Mouse (Mus musculus) cerebellum, postnatal 36 days (tissue): ENCODE results near the gene Scyl3.
A peak's percentile ranks its signal among the peaks of the same experiment; 100 is the strongest.

Experiments
- DNase-seq, 2 experiments: peaks; one replicate each; pipeline ENCODE4 v3.0.0; 2021 to 2022; ENCODE audit warnings: mixed read lengths in 2 of 2

Gene Scyl3

DNA sequence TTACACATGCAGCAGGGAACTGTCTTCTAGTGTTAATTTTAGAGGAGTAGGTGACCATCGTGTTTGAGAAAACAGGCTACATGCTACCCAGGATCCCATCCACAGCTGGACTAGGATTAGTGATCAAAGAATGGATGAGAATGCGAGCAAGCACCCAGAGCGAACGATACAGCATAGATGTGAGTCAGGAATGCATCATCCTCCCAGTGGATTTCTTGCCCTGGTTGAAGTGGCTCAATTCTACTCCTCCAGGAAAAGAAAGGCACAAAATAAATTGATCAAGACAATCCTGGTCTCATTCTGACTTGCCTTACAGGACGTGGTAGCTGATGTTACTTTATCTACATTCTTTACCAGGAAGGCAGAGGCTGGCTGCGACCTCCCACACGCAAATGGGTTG lies at the start of gene Scyl3:
TSS of gene Scyl3 (plus strand) at position 255 of the 400 bp plus-strand sequence.
- no peak for DNase-seq

DNA sequence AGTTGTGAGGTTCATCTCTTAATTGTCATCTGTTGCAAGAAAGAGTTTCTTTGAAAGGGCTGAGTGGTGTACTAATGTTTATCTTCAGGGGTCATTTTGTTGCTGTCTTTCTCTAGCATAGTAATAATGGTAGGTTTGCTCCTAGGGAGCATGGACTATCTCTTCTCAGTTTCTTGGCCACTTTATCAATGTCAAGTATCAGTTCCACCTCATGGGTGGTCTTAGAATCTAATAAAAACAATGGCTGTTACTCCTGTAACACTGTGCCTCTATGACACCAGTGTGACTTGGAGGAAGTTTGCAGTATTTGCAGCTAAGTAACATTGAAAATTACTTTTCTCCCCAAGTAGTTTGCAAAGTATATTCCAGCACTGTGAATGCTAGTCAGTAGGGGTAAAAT lies 39.3 kb upstream of the Scyl3 start:
- no peak for DNase-seq

DNA sequence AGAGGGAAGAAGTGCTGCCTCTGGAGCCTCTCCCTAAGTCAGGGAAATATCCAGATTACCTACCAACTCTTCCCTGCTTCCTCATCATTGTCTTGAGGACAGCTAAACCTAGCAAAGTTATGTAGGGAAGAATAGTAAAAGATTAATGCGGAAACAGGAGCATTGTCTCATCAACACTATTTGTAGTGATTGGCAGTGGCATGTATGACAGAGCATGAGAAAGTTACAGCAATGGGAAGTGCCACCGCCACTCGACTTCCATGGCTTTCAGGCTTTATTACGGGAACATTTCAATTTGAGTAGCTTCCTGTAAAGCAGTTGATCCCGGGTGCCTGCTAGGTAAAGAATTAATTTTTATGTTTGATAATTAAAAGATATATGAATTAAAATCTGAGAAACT lies 35.6 kb upstream of the Scyl3 start:
- no peak for DNase-seq

DNA sequence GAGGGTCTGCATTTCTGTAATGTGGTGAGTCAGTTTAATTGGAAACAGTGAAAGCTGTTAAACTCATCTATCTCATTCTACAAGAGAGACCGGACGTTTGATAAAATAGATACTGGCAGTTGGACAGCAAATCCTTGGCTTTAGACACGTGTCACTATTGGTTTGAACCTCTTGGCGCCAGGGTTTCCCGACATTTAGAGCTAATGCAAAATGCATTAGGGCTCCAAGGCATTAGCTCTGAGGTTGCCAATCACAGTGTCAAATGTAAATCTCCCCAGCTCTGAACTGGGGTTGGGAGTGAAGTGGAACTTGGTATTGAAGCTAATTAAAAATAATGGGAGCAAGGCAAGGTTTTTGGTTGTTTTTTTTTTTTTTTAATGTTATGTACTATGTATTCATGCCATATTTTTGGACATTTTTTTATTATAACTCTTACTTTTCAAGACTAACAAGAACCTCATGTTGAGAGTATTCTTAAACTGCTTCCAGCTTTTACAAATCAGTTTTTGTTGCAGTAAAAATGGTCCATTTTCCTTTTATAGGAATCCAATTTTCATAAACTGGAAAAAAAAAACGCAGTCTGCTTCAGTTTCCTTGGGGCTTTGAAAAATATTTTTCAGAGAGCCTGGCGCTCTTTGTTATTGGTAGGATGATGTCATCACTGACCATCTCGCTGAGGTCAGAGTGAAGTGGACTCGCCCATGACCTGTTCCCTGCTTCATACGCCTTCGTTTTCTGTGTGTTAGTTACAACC lies 34.9 kb upstream of the Scyl3 start:
- DNase-seq = no peak

DNA sequence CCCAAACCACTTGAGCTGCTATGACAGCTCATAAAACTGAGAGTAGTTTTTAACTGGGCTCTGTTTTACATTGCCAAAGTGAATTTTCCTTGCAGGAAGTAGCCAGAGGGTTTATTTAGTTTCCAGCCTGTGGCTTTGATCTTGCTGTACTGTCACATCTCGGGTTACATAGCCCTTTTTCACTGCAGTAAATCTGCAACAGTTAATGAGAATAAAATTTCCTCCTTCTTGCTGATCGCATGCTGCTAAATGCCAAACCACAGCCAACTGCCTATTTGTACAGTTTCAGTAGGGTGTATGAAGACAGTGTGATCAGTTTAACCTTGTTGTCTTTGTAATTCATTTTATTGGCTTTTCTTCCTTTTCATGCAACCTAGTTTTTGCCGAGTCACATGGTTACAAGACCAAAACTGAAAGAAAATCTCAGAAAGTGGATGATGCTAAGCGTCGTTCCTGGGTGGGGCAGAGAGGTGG lies 30.6 kb upstream of the Scyl3 start:
- no peak for DNase-seq

DNA sequence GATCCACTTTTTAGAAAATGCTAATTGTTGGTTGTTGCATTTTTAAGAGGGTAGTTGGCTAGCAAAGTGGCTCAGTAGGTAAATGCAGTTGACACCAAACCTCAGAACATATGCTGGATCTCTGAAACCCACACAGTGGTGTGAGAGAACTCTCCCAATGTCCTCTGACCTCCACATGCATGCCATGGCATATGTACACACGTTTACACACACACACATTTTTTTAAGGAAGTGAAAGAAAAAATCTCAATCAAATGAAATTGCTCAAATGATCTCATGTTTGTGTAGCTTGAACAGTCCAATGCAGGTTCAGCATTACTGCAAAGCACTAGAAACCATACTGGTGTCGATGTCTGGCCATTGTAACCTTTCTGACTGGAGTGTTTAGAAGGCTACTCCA lies 29.3 kb upstream of the Scyl3 start:
- no peak for DNase-seq

DNA sequence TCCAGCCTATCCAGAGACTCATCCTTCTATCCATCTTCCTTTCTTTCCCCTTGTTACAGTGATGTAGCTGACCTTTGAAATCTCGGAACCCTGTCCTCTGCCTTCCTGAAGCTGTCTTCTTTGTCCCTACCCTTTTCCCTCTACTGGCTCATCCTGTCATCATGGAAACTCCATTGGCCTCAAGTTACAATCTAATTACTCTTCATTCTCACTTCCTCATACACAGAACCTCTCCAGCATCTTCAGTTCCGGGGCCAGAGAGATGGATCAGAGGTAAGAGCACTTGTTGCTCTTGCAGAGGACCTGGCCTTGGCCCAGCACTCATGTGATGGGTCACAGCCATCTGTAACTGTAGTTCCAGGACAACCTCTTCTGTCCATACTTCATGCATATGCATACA lies 28.7 kb upstream of the Scyl3 start:
- DNase-seq = no peak

DNA sequence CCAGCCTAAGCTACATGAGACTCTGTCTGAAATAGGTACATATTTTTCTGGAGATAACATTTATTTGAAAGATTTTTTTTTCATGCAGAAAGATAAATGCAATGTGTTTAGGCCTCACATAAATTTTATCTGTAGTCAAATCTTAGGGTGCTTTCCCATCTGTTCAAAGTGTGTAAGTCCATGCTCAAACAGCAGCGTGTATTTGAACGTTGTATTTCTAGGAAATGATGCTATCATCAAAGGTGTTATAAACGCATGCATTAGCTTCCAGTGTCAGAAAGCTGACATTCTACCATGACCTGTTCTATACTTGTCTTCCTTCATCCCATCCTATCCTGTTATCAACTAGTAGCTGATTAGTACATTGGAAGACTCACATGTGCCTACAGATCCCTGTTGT lies 25.5 kb upstream of the Scyl3 start:
- no peak for DNase-seq

DNA sequence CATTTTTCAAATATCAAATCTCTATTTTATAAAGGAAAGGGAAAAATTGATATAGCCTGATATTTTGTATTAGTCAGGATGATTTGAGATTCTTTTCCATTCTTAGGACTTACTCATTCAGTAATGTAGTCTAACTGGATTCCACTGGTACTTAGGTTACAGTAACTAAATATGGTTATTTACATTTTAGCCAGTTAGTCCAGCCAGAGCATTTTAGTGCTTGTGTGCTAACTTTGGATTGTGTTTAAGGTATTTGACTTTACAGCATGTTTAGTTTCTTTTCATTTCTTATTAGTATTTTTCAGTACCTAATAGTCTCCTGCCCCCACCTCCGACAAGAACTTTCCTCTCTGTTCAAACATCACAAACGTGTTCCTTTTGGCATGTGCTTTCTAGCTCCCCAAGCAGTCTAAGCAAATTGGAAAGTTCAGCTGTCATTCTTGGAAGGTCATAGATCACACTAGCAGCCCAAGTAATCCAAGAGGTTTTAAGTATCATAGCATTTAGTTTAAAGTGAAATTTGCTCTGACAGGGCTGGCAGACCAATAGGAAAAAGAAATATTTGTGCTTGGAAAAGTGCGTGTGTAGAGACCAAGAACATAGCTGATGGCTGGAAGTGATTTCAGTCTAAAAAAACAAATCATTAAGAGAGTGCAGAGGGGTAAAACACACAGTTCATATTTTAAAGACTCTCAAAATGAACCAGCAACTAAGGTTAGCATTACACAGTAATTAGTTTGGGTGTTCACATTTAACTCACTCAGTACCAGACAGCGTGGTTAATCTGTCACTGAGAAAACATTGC lies 21.7 kb upstream of the Scyl3 start:
- DNase-seq = no peak

DNA sequence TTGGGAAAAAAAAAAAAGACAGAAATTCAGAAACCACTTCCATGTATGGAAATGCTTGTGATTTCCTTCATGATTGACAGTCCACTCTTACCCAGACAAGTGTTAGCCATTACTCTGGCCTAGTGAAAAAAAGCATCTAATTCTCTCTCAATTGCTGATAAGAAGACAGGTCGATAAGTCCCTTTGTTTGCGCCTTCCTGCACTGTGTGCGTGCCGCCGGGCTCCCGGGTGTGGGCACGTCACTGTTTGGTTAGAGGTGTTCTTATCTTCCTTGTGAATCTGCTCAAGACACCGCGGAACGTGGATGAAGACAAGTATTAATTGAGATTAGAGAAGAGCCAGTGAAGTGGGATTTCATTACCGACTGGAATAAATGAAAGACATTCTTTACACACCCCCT lies 20.5 kb upstream of the Scyl3 start:
- no peak for DNase-seq

DNA sequence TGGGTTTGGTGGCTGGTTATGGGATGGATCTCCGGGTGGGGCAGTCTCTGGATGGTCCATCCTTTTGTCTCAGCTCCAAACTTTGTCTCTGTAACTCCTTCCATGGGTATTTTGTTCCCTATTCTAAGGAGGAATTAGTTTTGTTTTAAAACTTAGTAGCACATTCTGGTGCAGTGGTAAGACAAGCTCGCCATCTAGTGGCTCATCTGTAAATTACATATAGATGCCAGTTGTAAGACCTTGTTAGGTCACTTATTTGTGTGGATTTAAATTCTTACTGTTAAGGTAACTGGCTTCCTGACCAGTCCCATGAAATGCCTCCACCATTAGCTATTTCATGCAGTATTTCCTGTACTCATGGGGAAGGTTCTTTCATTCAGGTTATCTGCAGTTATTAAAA lies 18.6 kb upstream of the Scyl3 start:
- DNase-seq = peak in 1 of 2 experiments; percentile 23

DNA sequence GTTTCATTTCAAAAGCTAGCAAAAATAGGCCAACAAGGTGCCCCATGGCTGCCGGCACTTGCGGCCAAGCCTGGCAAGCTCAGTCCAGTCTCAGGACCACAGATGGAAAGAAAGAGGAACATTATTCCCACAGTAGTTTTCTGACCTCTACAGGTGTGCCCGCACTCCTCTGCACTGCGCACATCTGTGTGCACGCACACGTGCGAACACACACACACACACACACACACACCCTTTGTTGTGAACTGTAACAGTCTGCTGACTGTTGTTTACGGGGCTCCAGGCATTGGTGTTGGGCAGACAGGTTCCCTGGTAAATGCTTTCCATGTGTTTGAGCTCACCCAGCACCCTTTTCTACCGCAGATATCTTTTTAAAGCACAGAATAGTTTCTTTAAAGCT lies 18.1 kb upstream of the Scyl3 start:
- no peak for DNase-seq

DNA sequence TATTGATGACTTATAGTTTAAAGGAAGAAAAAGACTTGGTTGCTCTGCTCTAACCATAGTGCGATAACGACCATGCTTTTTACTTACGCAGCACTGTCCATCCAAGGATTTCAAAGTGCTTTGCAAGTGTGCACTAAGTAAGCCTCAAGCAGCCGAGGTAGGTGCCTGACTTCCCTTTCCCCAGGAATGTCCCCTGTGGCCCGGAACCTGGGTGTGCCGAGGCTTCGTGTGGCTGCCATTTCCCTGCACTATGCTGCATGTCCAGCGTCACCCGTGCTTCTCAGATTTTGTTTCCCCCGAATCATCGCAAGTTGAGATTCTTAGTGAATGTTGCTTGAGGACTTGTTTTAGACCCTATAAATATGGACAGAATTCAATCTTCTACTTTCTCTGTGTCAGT lies 16.9 kb upstream of the Scyl3 start:
- DNase-seq = no peak

DNA sequence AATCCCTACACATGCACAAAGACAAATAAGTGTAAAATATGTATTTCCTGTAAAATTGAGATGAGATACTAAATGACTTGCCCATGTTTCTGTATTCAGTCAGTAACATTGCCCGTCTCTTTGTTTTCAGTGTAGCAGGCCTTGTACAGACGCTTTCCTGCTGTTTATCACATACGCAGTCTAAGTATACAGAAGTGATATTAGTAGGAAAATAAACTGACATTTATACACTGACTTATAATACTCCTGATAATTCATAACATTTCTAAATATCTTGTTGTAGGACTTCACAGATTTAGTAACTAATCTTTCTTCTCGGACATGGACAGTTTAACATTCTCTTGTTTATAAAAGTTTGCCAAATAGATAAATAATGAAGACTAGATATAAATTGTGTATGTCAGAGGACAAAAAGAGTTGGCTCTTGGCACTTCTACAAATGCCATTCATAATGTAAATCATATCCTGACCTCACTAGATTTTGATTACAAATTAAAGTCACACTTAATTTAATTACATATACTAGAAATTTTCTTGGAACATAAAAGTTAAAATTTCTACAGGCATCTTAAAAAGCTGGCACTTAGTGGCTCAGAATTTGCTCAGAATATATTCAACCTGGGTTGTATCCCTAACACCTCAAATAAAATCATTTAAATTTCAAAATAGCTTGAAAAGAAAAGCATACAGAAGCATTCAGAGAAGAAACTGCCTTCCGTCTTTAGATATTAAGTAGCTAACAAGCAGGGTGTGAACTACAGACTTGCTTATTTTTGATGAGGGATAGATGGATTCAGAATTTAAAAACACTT lies 11.3 kb upstream of the Scyl3 start:
- DNase-seq = no peak

DNA sequence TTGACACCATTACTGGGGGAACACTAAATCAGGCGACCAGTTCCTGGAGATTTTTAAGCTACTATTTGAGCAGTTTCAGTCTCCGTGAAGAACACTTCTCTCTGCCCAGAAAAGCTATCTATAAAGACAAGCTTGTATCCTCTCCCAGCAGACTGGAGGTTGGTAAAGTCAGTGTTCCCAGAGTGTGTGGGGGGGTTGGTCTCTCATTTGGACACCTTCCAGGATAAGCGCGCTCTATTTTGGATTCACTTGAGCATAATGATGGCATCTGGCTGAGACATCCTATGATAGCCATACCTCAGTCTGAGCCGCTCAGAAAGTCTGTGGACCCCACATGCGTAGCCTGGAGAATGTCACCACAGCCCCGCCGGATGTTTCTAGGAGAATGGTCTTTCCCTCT lies 4.8 kb upstream of the Scyl3 start:
- DNase-seq = no peak

DNA sequence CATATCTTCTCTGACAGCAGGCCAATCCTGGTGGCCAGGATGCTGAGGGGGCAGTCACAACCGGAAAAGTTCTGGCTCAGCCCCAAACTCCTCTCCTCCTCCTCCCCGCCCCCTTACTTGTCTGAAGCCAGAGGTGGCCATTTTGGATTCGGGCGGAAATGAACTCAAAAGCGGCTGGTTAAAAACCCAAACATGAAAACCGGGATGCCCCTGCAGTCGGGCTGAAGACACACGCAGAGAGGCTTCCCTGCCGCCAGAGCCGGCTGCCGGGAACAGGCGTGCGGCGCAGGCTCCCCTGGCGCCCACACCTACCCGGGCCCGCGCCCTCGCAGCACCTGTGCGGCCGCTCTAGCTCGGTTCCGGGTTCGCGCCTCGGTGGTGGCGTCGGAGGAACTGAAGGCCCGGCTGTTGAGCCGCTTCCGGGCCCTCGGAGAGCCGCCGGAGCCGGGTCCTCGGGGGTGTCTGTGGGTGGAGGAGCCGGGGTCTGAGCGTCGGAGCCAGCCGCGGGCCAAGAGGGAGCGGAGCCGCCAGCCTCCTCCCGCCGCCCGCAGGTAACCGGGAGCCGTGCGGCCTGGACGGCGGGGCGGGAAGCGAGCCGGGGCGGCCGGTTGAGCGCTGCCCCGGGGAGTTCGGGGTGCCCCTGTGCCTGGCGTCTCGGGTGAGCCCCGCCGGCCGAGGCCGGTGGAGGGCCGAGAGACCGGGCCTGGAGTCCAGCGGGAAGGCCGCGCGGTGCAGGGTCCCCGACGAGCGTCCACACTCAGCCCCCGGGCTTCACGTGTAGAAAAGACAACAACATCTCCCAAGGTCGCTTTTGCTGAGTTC lies 947 bp downstream of the Scyl3 start:
- peak; percentile 87 to 93 for DNase-seq

DNA sequence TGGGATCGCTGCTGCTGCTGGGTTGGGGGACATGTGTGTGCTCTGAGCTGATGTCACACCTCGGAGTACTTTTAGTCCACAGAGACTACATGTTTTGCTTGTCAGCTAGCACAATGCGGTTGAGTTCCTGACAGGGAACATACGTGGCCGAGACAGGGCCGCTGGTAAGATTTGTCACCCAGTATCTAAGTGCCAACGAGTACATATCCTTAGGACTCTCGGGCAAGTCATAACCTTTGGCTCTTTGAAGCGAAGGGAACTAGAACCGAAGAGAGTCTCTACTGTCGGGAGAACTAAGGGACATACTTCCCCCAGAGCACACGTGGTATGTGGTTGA lies 1.5 kb downstream of the Scyl3 start:
- DNase-seq = peak in 1 of 2 experiments; percentile 20

DNA sequence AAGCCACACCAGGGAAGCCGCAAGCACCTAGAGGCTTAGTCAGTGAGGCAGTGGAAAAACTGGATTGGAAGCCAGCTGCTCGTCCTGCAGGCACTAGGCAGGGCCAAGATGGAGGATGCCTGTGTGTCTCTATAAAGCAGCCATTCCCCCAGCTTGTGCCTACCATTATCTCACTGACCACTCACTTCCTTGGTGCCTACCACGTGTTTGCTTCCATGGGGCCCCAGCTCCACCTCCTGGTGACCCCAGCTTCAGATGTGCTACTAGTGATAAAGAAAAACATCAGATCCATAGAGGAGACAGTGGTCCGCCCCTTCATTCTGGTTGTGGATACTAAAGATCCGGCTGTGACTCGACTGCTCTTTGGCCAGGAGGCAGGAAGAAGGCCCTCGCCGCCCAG lies 2.9 kb downstream of the Scyl3 start:
- no peak for DNase-seq

DNA sequence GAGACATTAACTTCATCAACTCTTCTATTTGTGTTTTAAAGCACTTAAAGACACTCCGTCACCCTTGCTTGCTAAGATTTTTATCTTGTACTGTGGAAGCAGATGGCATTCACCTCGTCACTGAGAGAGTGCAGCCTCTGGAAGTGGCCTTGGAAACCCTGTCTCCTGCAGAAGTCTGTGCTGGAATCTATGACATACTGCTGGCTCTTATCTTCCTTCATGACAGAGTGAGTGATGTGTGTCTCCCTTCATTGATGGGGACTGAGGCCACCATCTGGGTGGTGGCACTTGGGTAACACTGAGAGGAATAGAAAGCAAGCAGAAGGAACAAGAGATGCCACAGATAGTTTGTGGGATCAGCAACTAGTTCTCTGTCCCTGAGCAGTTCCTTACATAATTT lies 5.7 kb downstream of the Scyl3 start:
- DNase-seq = no peak

DNA sequence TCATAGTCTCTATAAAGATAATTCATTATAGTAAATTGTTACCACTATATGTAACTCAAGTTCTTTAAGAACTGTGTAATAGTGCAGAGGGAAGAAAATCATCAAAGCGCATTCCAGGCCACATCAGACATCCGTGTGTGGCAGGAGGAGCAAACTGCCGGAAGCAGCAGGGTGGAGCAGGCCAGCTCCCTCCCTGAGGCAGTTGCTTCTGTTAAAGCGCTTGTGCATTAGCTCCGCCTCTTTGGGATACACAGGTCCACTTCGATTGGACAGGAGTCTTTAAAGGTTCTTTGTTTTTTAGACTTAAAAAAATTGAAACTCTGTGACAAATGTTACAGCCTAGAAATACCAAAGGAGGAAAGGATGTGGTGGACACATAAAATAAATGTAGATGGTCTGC lies 13.2 kb downstream of the Scyl3 start:
- DNase-seq = no peak

DNA sequence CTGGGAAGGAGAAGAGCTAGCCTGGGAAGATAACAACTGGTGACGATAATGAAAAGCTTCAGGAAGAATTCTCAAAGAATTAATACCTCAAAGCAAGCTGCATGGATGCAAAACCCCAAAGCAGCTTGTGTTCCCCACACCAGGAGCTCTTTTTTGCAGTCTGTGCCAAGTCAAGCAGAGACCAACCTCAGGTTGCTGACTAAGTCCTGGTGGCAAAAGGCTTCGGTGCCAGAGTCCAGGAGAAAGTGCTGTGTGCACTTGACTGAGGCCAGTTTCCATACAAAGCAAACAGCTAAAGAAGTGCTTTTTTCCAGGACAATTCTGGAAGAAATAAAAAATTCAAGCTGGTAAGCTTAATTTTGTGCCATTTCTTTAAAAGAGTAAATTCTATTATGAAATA lies 24.5 kb downstream of the Scyl3 start:
- no peak for DNase-seq

DNA sequence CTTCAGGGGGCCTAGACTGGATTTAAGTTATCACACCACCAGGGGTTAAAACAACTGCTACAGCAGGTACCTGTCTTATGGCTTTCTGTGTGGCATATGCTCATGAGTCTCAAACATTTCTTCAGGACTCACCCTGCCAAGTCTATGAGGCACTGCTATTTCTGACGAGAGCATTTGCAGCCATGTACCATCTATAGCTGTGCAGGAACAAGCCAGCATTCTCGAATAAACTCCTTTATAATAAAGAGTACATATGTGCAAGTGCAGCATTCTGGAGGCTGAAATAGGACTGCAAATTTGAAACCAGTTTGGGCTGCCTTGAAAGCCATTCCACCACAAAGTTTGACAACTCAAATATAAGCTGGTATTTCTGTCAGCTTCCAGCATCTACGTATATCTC lies 29.1 kb downstream of the Scyl3 start:
- DNase-seq = no peak
